Mouse (Mus musculus) heart, embryonic 14.5 days (tissue): ENCODE measurements at regions not wholly inside any gene's neighbourhood (a gene's known extent, or its start where the extent isn't known, plus 50 kb on each side); places are given as distances from the start of the nearest gene placed in this dataset.

Experiments used
- ATAC-seq: fragments of 200-750 bp; cut with Nextera tagmentation; 2 replicates; pipeline ENCODE4 v1.8.0; 2017; ENCODE audit warnings: low read depth, moderate TSS enrichment; ENCODE audit not compliant: insufficient number of reproducible peaks, insufficient read depth, low FRiP score
- H3K27ac ChIP-seq, 2 experiments: fragments of 200-500 bp in 1 of 2; fragments of 300-500 bp in 1 of 2; sonication (generic) in 1 of 2; replicated peaks in 1 of 2; 2 replicates each; pipeline ENCODE4 v1.5.1; 2012 to 2014; ENCODE audit warnings: low read depth in 2 of 2, low read length in 2 of 2, control low read depth in 1 of 2, mild to moderate bottlenecking in 1 of 2, mixed read lengths in 1 of 2; ENCODE audit not compliant: control insufficient read depth in 1 of 2, insufficient read depth in 1 of 2
- H3K27me3 ChIP-seq: fragments of 300-500 bp; sonication (generic); 2 replicates; pipeline ENCODE4 v1.6.1; 2014; ENCODE audit warnings: mild to moderate bottlenecking, low read length, control low read depth; ENCODE audit not compliant: control insufficient read depth, insufficient read depth
- H3K36me3 ChIP-seq: fragments of 300-500 bp; sonication (generic); 2 replicates; pipeline ENCODE4 v1.6.1; 2014; ENCODE audit warnings: mild to moderate bottlenecking, control low read depth, low read length, mixed read lengths; ENCODE audit not compliant: control insufficient read depth, insufficient read depth
- H3K4me1 ChIP-seq, 2 experiments: fragments of 200-500 bp in 1 of 2; fragments of 300-500 bp in 1 of 2; sonication (generic) in 1 of 2; 2 replicates each; pipeline ENCODE4 v1.6.1; 2012 to 2014; ENCODE audit warnings: low read length in 2 of 2, control low read depth in 1 of 2, mixed read lengths in 1 of 2; ENCODE audit not compliant: control insufficient read depth in 2 of 2, insufficient read depth in 2 of 2
- H3K4me2 ChIP-seq: fragments of 300-500 bp; sonication (generic); 2 replicates; pipeline ENCODE4 v1.6.1; 2014; ENCODE audit warnings: mild to moderate bottlenecking, low read length
- H3K4me3 ChIP-seq, 2 experiments: fragments of 200-500 bp in 1 of 2; fragments of 300-500 bp in 1 of 2; sonication (generic) in 1 of 2; 2 replicates each; pipeline ENCODE4 v1.5.1; 2012 to 2014; ENCODE audit warnings: low read length in 2 of 2, mild to moderate bottlenecking in 2 of 2, control low read depth in 1 of 2, low read depth in 1 of 2, moderate library complexity in 1 of 2; ENCODE audit not compliant: control insufficient read depth in 1 of 2, insufficient read depth in 1 of 2
- H3K9ac ChIP-seq: fragments of 300-500 bp; sonication (generic); 2 replicates; pipeline ENCODE4 v1.6.1; 2014; ENCODE audit warnings: mild to moderate bottlenecking, low read length
- H3K9me3 ChIP-seq: fragments of 300-500 bp; sonication (generic); 2 replicates; pipeline ENCODE4 v1.6.1; 2016; ENCODE audit warnings: low read length, control low read depth; ENCODE audit not compliant: control insufficient read depth
- WGBS: fragments of 180-500 bp; shearing (Covaris S2); extraction: QIAGEN DNeasy Blood & Tissue Kit; methylation state at CpG from one replicate; pipeline ENCODE4 v1.1.7; 2014; 5-methylcytosine and 5-hydroxymethylcytosine counted together

GRCm38 (mm10) chr8:116373063-116373462, 131.7 kb upstream of the Dynlrb2 start:
- Histone ChIP-seq H3K4me3 (no peak overlapping the region), H3K27me3 (no peaks in the 10 kb centered on the region), H3K4me2 (no peak overlapping the region), H3K27ac (no peak overlapping the region), H3K9ac (no peak overlapping the region), H3K9me3 (0 out of 2 replicates have a peak, but pooled peaks cover 2% of the 10 kb centered on the region), H3K36me3 (no peaks in the 10 kb centered on the region), H3K4me1 (peaks cover 5 to 11% of the 10 kb centered on the region in 2 experiments; a peak in 3 of 4 replicates)
- ATAC-seq, result no peak
- WGBS, result 80% methylated on average over 4 of the region's 4 CpGs

- WGBS, result 45% methylated on average over 3 of the region's 3 CpGs
- ATAC-seq, result no peak
These were observed 132.2 kb upstream of the Dynlrb2 start for GRCm38 (mm10) chr8:116372574-116372973.

GRCm38 (mm10) chr8:116372056-116372455, 132.7 kb upstream of the Dynlrb2 start:
- Histone ChIP-seq H3K27ac (no peak overlapping the region), H3K4me2 (no peak overlapping the region), H3K9ac (no peak overlapping the region), H3K9me3 (no peaks in the 10 kb centered on the region), H3K4me1 (peaks cover 5 to 11% of the 10 kb centered on the region in 2 experiments; a peak in 3 of 4 replicates), H3K4me3 (no peak overlapping the region), H3K36me3 (no peaks in the 10 kb centered on the region), H3K27me3 (no peaks in the 10 kb centered on the region)
- WGBS, result 56% methylated on average over 9 of the region's 9 CpGs
- ATAC-seq, result no peak

More at GRCm38 (mm10) chr8:116372574-116372973, 132.2 kb upstream of the Dynlrb2 start:
- Histone ChIP-seq H3K27ac (no peak overlapping the region), H3K36me3 (no peaks in the 10 kb centered on the region), H3K4me1 (peaks cover 5 to 11% of the 10 kb centered on the region in 2 experiments; a peak in 3 of 4 replicates), H3K9ac (no peak overlapping the region), H3K27me3 (no peaks in the 10 kb centered on the region), H3K9me3 (0 out of 2 replicates have a peak, but pooled peaks cover 2% of the 10 kb centered on the region), H3K4me2 (no peak overlapping the region), H3K4me3 (no peak overlapping the region)

GRCm38 (mm10) chr8:116367491-116367890, 137.3 kb upstream of the Dynlrb2 start:
- Histone ChIP-seq H3K4me2 (no peak overlapping the region), H3K9ac (no peak overlapping the region), H3K27ac (no peak overlapping the region), H3K36me3 (no peaks in the 10 kb centered on the region), H3K4me1 (peaks cover 5 to 9% of the 10 kb centered on the region in 2 experiments; a peak in 3 of 4 replicates), H3K4me3 (no peak overlapping the region), H3K9me3 (no peaks in the 10 kb centered on the region), H3K27me3 (no peaks in the 10 kb centered on the region)
- no peak for ATAC-seq
- 63% methylated on average over 6 of the region's 6 CpGs for WGBS

GRCm38 (mm10) chr8:116366706-116367105, 138.1 kb upstream of the Dynlrb2 start:
- 42% methylated on average over 3 of the region's 3 CpGs for WGBS
- Histone ChIP-seq H3K27ac (no peak overlapping the region), H3K4me2 (no peak overlapping the region), H3K9me3 (no peaks in the 10 kb centered on the region), H3K4me3 (no peak overlapping the region), H3K9ac (no peak overlapping the region), H3K4me1 (peaks cover 2 to 3% of the 10 kb centered on the region in 2 experiments; a peak in 2 of 4 replicates), H3K27me3 (no peaks in the 10 kb centered on the region), H3K36me3 (no peaks in the 10 kb centered on the region)
- no peak for ATAC-seq

GRCm38 (mm10) chr8:116364751-116365150, 140.0 kb upstream of the Dynlrb2 start:
- WGBS, result 79% methylated on average over 1 of the region's 1 CpGs
- Histone ChIP-seq H3K4me2 (no peak overlapping the region), H3K9me3 (no peaks in the 10 kb centered on the region), H3K27ac (no peak overlapping the region), H3K36me3 (no peaks in the 10 kb centered on the region), H3K4me1 (no peaks in the 10 kb centered on the region; a peak in 1 of 4 replicates), H3K4me3 (no peak overlapping the region), H3K9ac (no peak overlapping the region), H3K27me3 (no peaks in the 10 kb centered on the region)
- no peak for ATAC-seq

GRCm38 (mm10) chr8:116364172-116364571, 140.6 kb upstream of the Dynlrb2 start:
- 79% methylated on average over 2 of the region's 2 CpGs for WGBS
- no peaks in the 10 kb centered on the region for H3K27me3 ChIP-seq
- H3K36me3 ChIP-seq, result no peaks in the 10 kb centered on the region
- no peak for ATAC-seq
- H3K4me2 ChIP-seq, result no peak overlapping the region
- H3K9me3 ChIP-seq, result no peaks in the 10 kb centered on the region
- H3K4me3 ChIP-seq, result no peak overlapping the region
- H3K27ac ChIP-seq, result no peak overlapping the region
- H3K9ac ChIP-seq, result no peak overlapping the region
- H3K4me1 ChIP-seq, result no peaks in the 10 kb centered on the region; a peak in 1 of 4 replicates

GRCm38 (mm10) chr8:116362351-116362750, 142.4 kb upstream of the Dynlrb2 start:
- ATAC-seq, result no peak
- Histone ChIP-seq H3K36me3 (no peaks in the 10 kb centered on the region), H3K4me1 (no peaks in the 10 kb centered on the region), H3K4me2 (no peak overlapping the region), H3K27ac (no peak overlapping the region), H3K27me3 (no peaks in the 10 kb centered on the region), H3K4me3 (no peak overlapping the region), H3K9me3 (no peaks in the 10 kb centered on the region), H3K9ac (no peak overlapping the region)
- WGBS, result 39% methylated on average over 4 of the region's 4 CpGs
